Mouse (Mus musculus) hindbrain, embryonic 11.5 days (tissue): ENCODE measurements at regions not wholly inside any gene's neighbourhood (a gene's known extent, or its start where the extent isn't known, plus 50 kb on each side); places are given as distances from the start of the nearest gene placed in this dataset.

Experiments
- ATAC-seq: fragments of 200-750 bp; cut with Nextera tagmentation; 2 replicates; pipeline ENCODE4 v1.8.0; 2017; ENCODE audit warnings: mild to moderate bottlenecking, moderate TSS enrichment, moderate library complexity; ENCODE audit not compliant: low FRiP score
- DNase-seq: peaks from one replicate; pipeline ENCODE4 v3.0.0-alpha.2; 2015; ENCODE audit warnings: low spot score
- H3K27ac ChIP-seq: fragments of 300-500 bp; sonication (generic); 2 replicates; pipeline ENCODE4 v1.5.1; 2014; ENCODE audit warnings: mild to moderate bottlenecking, low read depth, low read length
- H3K27me3 ChIP-seq: fragments of 300-500 bp; sonication (generic); 2 replicates; pipeline ENCODE4 v1.6.1; 2014; ENCODE audit warnings: mild to moderate bottlenecking, low read length, moderate library complexity, mixed read lengths; ENCODE audit not compliant: control insufficient read depth, insufficient read depth
- H3K36me3 ChIP-seq: fragments of 300-500 bp; sonication (generic); 2 replicates; pipeline ENCODE4 v1.6.1; 2014; ENCODE audit warnings: mild to moderate bottlenecking, low read length, moderate library complexity, mixed read lengths; ENCODE audit not compliant: control insufficient read depth, insufficient read depth
- H3K4me1 ChIP-seq: fragments of 300-500 bp; sonication (generic); replicated peaks from 2 replicates; pipeline ENCODE4 v1.6.1; 2014; ENCODE audit warnings: low read length, mixed read lengths; ENCODE audit not compliant: control insufficient read depth, insufficient read depth
- H3K4me2 ChIP-seq: fragments of 300-500 bp; sonication (generic); replicated peaks from 2 replicates; pipeline ENCODE4 v1.6.1; 2014; ENCODE audit warnings: mild to moderate bottlenecking, low read depth, low read length
- H3K4me3 ChIP-seq: fragments of 300-500 bp; sonication (generic); 2 replicates; pipeline ENCODE4 v1.5.1; 2014; ENCODE audit warnings: low read depth, low read length
- H3K9ac ChIP-seq: fragments of 300-500 bp; sonication (generic); 2 replicates; pipeline ENCODE4 v1.6.1; 2014; ENCODE audit warnings: low read depth, low read length
- H3K9me3 ChIP-seq: fragments of 300-500 bp; sonication (generic); 2 replicates; pipeline ENCODE4 v1.6.1; 2016; ENCODE audit warnings: low read length; ENCODE audit not compliant: control insufficient read depth
- WGBS: fragments of 180-500 bp; shearing (Covaris S2); extraction: QIAGEN DNeasy Blood & Tissue Kit; methylation state at CpG from one replicate; pipeline ENCODE4 v1.1.7; 2014; 5-methylcytosine and 5-hydroxymethylcytosine counted together

GRCm38 (mm10) chr16:15196855-15197254 is 120.4 kb upstream of the Gm21897 start:
- Histone ChIP-seq H3K36me3 (no peaks in the 10 kb centered on the region), H3K27ac (no peak overlapping the region), H3K4me2 (no peak overlapping the region), H3K27me3 (no peaks in the 10 kb centered on the region), H3K4me1 (no peaks in the 10 kb centered on the region), H3K9ac (no peak overlapping the region), H3K4me3 (no peak overlapping the region), H3K9me3 (no peaks in the 10 kb centered on the region)
- ATAC-seq: no peak
- no peak for DNase-seq

GRCm38 (mm10) chr16:15215921-15216320 is 101.3 kb upstream of the Gm21897 start:
- no peak overlapping the region for H3K9ac ChIP-seq
- H3K27ac ChIP-seq: no peak overlapping the region
- no peak overlapping the region for H3K4me3 ChIP-seq
- H3K27me3 ChIP-seq: no peaks in the 10 kb centered on the region
- DNase-seq (no peak), ATAC-seq (no peak)
- no peaks in the 10 kb centered on the region for H3K9me3 ChIP-seq
- H3K4me1 ChIP-seq: no peaks in the 10 kb centered on the region
- H3K4me2 ChIP-seq: no peak overlapping the region
- 87% methylated on average over 2 of the region's 2 CpGs for WGBS
- no peaks in the 10 kb centered on the region for H3K36me3 ChIP-seq

- Histone ChIP-seq H3K4me1 (no peaks in the 10 kb centered on the region), H3K27me3 (no peaks in the 10 kb centered on the region), H3K9me3 (no peaks in the 10 kb centered on the region), H3K9ac (no peak overlapping the region), H3K27ac (no peak overlapping the region), H3K4me2 (no peak overlapping the region), H3K4me3 (no peak overlapping the region), H3K36me3 (no peaks in the 10 kb centered on the region)
- ATAC-seq (no peak), DNase-seq (peak; percentile 22)
- 72% methylated on average over 4 of the region's 4 CpGs for WGBS
Observed at GRCm38 (mm10) chr16:15220961-15221547, 96.2 kb upstream of the Gm21897 start.

- Histone ChIP-seq H3K4me1 (no peaks in the 10 kb centered on the region), H3K4me2 (no peak overlapping the region), H3K4me3 (no peak overlapping the region), H3K9me3 (no peaks in the 10 kb centered on the region), H3K27me3 (no peaks in the 10 kb centered on the region), H3K27ac (no peak overlapping the region), H3K36me3 (no peaks in the 10 kb centered on the region), H3K9ac (no peak overlapping the region)
- ATAC-seq: no peak
- DNase-seq: no peak
Observed at GRCm38 (mm10) chr16:15237836-15238235, 79.4 kb upstream of the Gm21897 start.

GRCm38 (mm10) chr16:15238449-15238848 is 78.8 kb upstream of the Gm21897 start:
- H3K4me3 ChIP-seq: no peak overlapping the region
- H3K4me2 ChIP-seq: no peak overlapping the region
- H3K27me3 ChIP-seq: no peaks in the 10 kb centered on the region
- H3K36me3 ChIP-seq: no peaks in the 10 kb centered on the region
- H3K4me1 ChIP-seq: no peaks in the 10 kb centered on the region
- no peak for DNase-seq
- no peak overlapping the region for H3K9ac ChIP-seq
- no peaks in the 10 kb centered on the region for H3K9me3 ChIP-seq
- no peak overlapping the region for H3K27ac ChIP-seq
- no peak for ATAC-seq

GRCm38 (mm10) chr16:15250186-15250585 is 67.1 kb upstream of the Gm21897 start:
- DNase-seq (no peak), ATAC-seq (no peak)
- Histone ChIP-seq H3K36me3 (no peaks in the 10 kb centered on the region), H3K27ac (no peak overlapping the region), H3K4me3 (no peak overlapping the region), H3K9ac (no peak overlapping the region), H3K4me1 (no peaks in the 10 kb centered on the region), H3K9me3 (no peaks in the 10 kb centered on the region), H3K4me2 (no peak overlapping the region), H3K27me3 (no peaks in the 10 kb centered on the region)

GRCm38 (mm10) chr16:15251686-15252085 is 65.6 kb upstream of the Gm21897 start:
- ATAC-seq (no peak), DNase-seq (no peak)
- WGBS: 80% methylated on average over 2 of the region's 2 CpGs
- no peak overlapping the region for H3K9ac ChIP-seq
- H3K4me2 ChIP-seq: no peak overlapping the region
- H3K36me3 ChIP-seq: no peaks in the 10 kb centered on the region
- H3K9me3 ChIP-seq: no peaks in the 10 kb centered on the region
- H3K4me3 ChIP-seq: no peak overlapping the region
- no peak overlapping the region for H3K27ac ChIP-seq
- no peaks in the 10 kb centered on the region for H3K27me3 ChIP-seq
- no peaks in the 10 kb centered on the region for H3K4me1 ChIP-seq

- 85% methylated on average over 6 of the region's 6 CpGs for WGBS
- no peak overlapping the region for H3K27ac ChIP-seq
- no peak overlapping the region for H3K4me2 ChIP-seq
Observed at GRCm38 (mm10) chr16:15252666-15253347, 64.5 kb upstream of the Gm21897 start.

GRCm38 (mm10) chr16:15253348-15253693 is 63.9 kb upstream of the Gm21897 start:
- Histone ChIP-seq H3K27ac (no peak overlapping the region), H3K4me1 (no peaks in the 10 kb centered on the region), H3K27me3 (no peaks in the 10 kb centered on the region), H3K9me3 (no peaks in the 10 kb centered on the region), H3K4me2 (no peak overlapping the region), H3K9ac (no peak overlapping the region), H3K4me3 (no peak overlapping the region), H3K36me3 (no peaks in the 10 kb centered on the region)
- DNase-seq (no peak), ATAC-seq (no peak)
- WGBS: 78% methylated on average over 3 of the region's 3 CpGs

More at GRCm38 (mm10) chr16:15252666-15253347, 64.5 kb upstream of the Gm21897 start:
- Histone ChIP-seq H3K9me3 (no peaks in the 10 kb centered on the region), H3K27me3 (no peaks in the 10 kb centered on the region), H3K9ac (no peak overlapping the region), H3K36me3 (no peaks in the 10 kb centered on the region), H3K4me1 (no peaks in the 10 kb centered on the region), H3K4me3 (no peak overlapping the region)
- ATAC-seq (no peak), DNase-seq (no peak)
